Mouse (Mus musculus): ENCODE results near the gene Mras. TPM values are rescaled to one million over a fixed set of nuclear protein-coding genes. Genes with fewer than 3 reads are reported as not detected.

Mras gene
- polyA plus RNA-seq, 1 experiment = 4.6 TPM

GRCm38 (mm10) chr9:99336538-99336937 lies 100.6 kb downstream of the Mras start:
- Histone ChIP-seq H3K4me3 (ENCODE audit: insufficient read depth, low read depth, low read length) (no peak overlapping the region), H3K27ac (replicated peaks; ENCODE audit: low read depth, low read length) (no peak overlapping the region), H3K4me1 (ENCODE audit: control insufficient read depth, insufficient read depth, insufficient read length, low read length) (no peaks in the 10 kb centered on the region)

Other genes starting within 250 kb of the Mras start
- gene Faiml, start 200.1 kb downstream of the Mras start, polyA plus RNA-seq (2012; ENCODE audit: insufficient read depth, insufficient read length, missing spikeins) = not detected in 2 replicates
- 8.8 and 12.9 TPM in 2 replicates for gene Cep70, start 194.0 kb downstream of the Mras start, polyA plus RNA-seq (2012; ENCODE audit: insufficient read depth, insufficient read length, missing spikeins)
- 0.83 TPM in 1 of 2 replicates, not detected in the other for gene Esyt3, start 78.8 kb downstream of the Mras start, polyA plus RNA-seq (2012; ENCODE audit: insufficient read depth, insufficient read length, missing spikeins)
- gene Nme9, start 14.1 kb upstream of the Mras start, polyA plus RNA-seq (2012; ENCODE audit: insufficient read depth, insufficient read length, missing spikeins) = not detected in 2 replicates
- gene Armc8, start 131.5 kb upstream of the Mras start, polyA plus RNA-seq (2012; ENCODE audit: insufficient read depth, insufficient read length, missing spikeins) = 11.4 and 11.8 TPM in 2 replicates
- gene Dbr1, start 138.4 kb upstream of the Mras start, polyA plus RNA-seq (2012; ENCODE audit: insufficient read depth, insufficient read length, missing spikeins) = 6.0 and 6.6 TPM in 2 replicates
- gene A4gnt, start 175.1 kb upstream of the Mras start, polyA plus RNA-seq (2012; ENCODE audit: insufficient read depth, insufficient read length, missing spikeins) = not detected in 2 replicates
- gene Dzip1l, start 192.1 kb upstream of the Mras start, polyA plus RNA-seq (2012; ENCODE audit: insufficient read depth, insufficient read length, missing spikeins) = 0.36 and 3.3 TPM in 2 replicates

All from brown adipose tissue, adult 24 weeks (tissue).